Mouse (Mus musculus) lung, adult 2 months (tissue): Measurements from ENCODE around the gene Slc35d3.

ENCODE experiments used
- CTCF ChIP-seq: fragments of 200-500 bp; IDR thresholded peaks from 2 replicates; pipeline ENCODE4 v1.5.1; 2011; ENCODE audit warnings: mild to moderate bottlenecking, low read length, control low read depth; ENCODE audit not compliant: insufficient read depth
- POLR2A ChIP-seq: fragments of 200-500 bp; IDR thresholded peaks from 2 replicates; pipeline ENCODE4 v1.6.1; 2011; ENCODE audit warnings: low read depth, mild to moderate bottlenecking, control low read depth, low read length, borderline replicate concordance; ENCODE audit errors: extremely low read depth

- TF ChIP-seq POLR2A (no peak), CTCF (no peak)
Measured at GRCm38 (mm10) chr10:19855597-19856306, 4.5 kb upstream of the Slc35d3 start.
